Mouse (Mus musculus) MEL (cell line): ENCODE data around the gene Rbm15. TPM values are rescaled to one million over a fixed set of nuclear protein-coding genes. Genes with fewer than 3 reads are reported as not detected.

Source experiments
- DNase-seq: peaks from one replicate; pipeline ENCODE4 v3.0.0; 2011; ENCODE audit warnings: low read depth, low spot score
- H3K27ac ChIP-seq: 2 replicates; pipeline ENCODE4 v1.5.1; 2012; ENCODE audit warnings: low read depth, mild to moderate bottlenecking, control low read depth, low read length, moderate library complexity; ENCODE audit not compliant: control insufficient read depth
- H3K27me3 ChIP-seq, 2 experiments: fragments of 150-350 bp in 1 of 2; sonication (generic) in 1 of 2; 2 replicates each; pipeline ENCODE4 v1.6.1; 2012; ENCODE audit warnings: low read length in 2 of 2, mild to moderate bottlenecking in 2 of 2, improper control_type of control experiment in 1 of 2, moderate library complexity in 1 of 2; ENCODE audit not compliant: insufficient read depth in 2 of 2, control insufficient read depth in 1 of 2
- H3K36me3 ChIP-seq, 2 experiments: 2 replicates each; pipeline ENCODE4 v1.6.1; 2012 to 2014; ENCODE audit warnings: low read length in 2 of 2, improper control_type of control experiment in 1 of 2, inconsistent platforms in 1 of 2, mild to moderate bottlenecking in 1 of 2; ENCODE audit not compliant: insufficient read depth in 2 of 2, control insufficient read depth in 1 of 2
- H3K4me1 ChIP-seq, 2 experiments: fragments of 150-350 bp in 1 of 2; sonication (generic) in 1 of 2; 2 replicates each; pipeline ENCODE4 v1.6.1; 2012; ENCODE audit warnings: low read length in 2 of 2, improper control_type of control experiment in 1 of 2, mild to moderate bottlenecking in 1 of 2; ENCODE audit not compliant: insufficient read depth in 2 of 2, control insufficient read depth in 1 of 2
- H3K4me3 ChIP-seq, 2 experiments: fragments of 150-350 bp in 1 of 2; sonication (generic) in 1 of 2; 2 replicates each; pipeline ENCODE4 v1.5.1; 2012; ENCODE audit warnings: low read depth in 2 of 2, low read length in 2 of 2, mild to moderate bottlenecking in 2 of 2, moderate library complexity in 2 of 2, control low read depth in 1 of 2, improper control_type of control experiment in 1 of 2; ENCODE audit not compliant: control insufficient read depth in 1 of 2, insufficient read depth in 1 of 2
- H3K79me2 ChIP-seq: 2 replicates; pipeline ENCODE4 v1.6.1; 2012; ENCODE audit warnings: mild to moderate bottlenecking, low read length, moderate library complexity; ENCODE audit not compliant: control insufficient read depth, poor library complexity, insufficient read depth
- H3K9ac ChIP-seq: 2 replicates; pipeline ENCODE4 v1.6.1; 2012; ENCODE audit warnings: low read depth, mild to moderate bottlenecking, control low read depth, low read length, moderate library complexity; ENCODE audit not compliant: control insufficient read depth, poor library complexity, severe bottlenecking
- H3K9me3 ChIP-seq: fragments of 150-350 bp; sonication (generic); replicated peaks from 2 replicates; pipeline ENCODE4 v1.6.1; 2012; ENCODE audit warnings: mild to moderate bottlenecking, low read length, improper control_type of control experiment, moderate library complexity; ENCODE audit not compliant: insufficient read depth
- CHD1 ChIP-seq: IDR thresholded peaks from 2 replicates; pipeline ENCODE4 v1.6.1; 2012; ENCODE audit warnings: low read depth, mild to moderate bottlenecking, inconsistent platforms, low read length, improper control_type of control experiment
- ELF1 ChIP-seq: IDR thresholded peaks from 2 replicates; pipeline ENCODE4 v1.6.1; 2014; ENCODE audit warnings: low read depth, mild to moderate bottlenecking, inconsistent platforms, low read length, improper control_type of control experiment, moderate library complexity
- GABPA ChIP-seq: IDR thresholded peaks from 2 replicates; pipeline ENCODE4 v1.6.1; 2012; ENCODE audit warnings: low read depth, mild to moderate bottlenecking, inconsistent platforms, low read length, improper control_type of control experiment, moderate library complexity
- HCFC1 ChIP-seq: IDR thresholded peaks from 2 replicates; pipeline ENCODE4 v1.6.1; 2012; ENCODE audit warnings: low read depth, mild to moderate bottlenecking, inconsistent platforms, low read length, improper control_type of control experiment, moderate library complexity
- JUND ChIP-seq: IDR thresholded peaks from 2 replicates; pipeline ENCODE4 v1.6.1; 2011; ENCODE audit warnings: low read depth, mild to moderate bottlenecking, improper control_type of control experiment, low read length
- KAT2A ChIP-seq: conservative IDR thresholded peaks from 2 replicates; pipeline ENCODE4 v1.6.1; 2012; ENCODE audit warnings: low read depth, low read length, improper control_type of control experiment, inconsistent platforms
- MAX ChIP-seq: IDR thresholded peaks from 2 replicates; pipeline ENCODE4 v1.6.1; 2011; ENCODE audit warnings: low read length, improper control_type of control experiment
- MAZ ChIP-seq: IDR thresholded peaks from 2 replicates; pipeline ENCODE4 v1.6.1; 2012; ENCODE audit warnings: low read depth, mild to moderate bottlenecking, inconsistent platforms, low read length, improper control_type of control experiment
- MYB ChIP-seq: IDR thresholded peaks from 2 replicates; pipeline ENCODE4 v1.6.1; 2011; ENCODE audit warnings: mild to moderate bottlenecking, low read depth, low read length, improper control_type of control experiment
- NELFE ChIP-seq: IDR thresholded peaks from 2 replicates; pipeline ENCODE4 v1.6.1; 2011; ENCODE audit warnings: low read depth, low read length, improper control_type of control experiment
- NRF1 ChIP-seq: IDR thresholded peaks from 2 replicates; pipeline ENCODE4 v1.6.1; 2014; ENCODE audit warnings: low read depth, mild to moderate bottlenecking, inconsistent platforms, low read length, improper control_type of control experiment, moderate library complexity; ENCODE audit not compliant: poor library complexity, insufficient read depth, severe bottlenecking
- POLR2A ChIP-seq, 2 experiments: IDR thresholded peaks; 2 replicates each; pipeline ENCODE4 v1.6.1; 2011 to 2012; ENCODE audit warnings: low read length in 2 of 2, mild to moderate bottlenecking in 2 of 2, control low read depth in 1 of 2, improper control_type of control experiment in 1 of 2, low read depth in 1 of 2, moderate library complexity in 1 of 2; ENCODE audit not compliant: control insufficient read depth in 1 of 2, insufficient read depth in 1 of 2, poor library complexity in 1 of 2
- POLR2AphosphoS2 ChIP-seq: IDR thresholded peaks from 2 replicates; pipeline ENCODE4 v1.6.1; 2011; ENCODE audit warnings: low read length, improper control_type of control experiment
- SIN3A ChIP-seq: IDR thresholded peaks from 2 replicates; pipeline ENCODE4 v1.6.1; 2012; ENCODE audit warnings: low read length, improper control_type of control experiment, inconsistent platforms
- SMC3 ChIP-seq: IDR thresholded peaks from 2 replicates; pipeline ENCODE4 v1.6.1; 2011; ENCODE audit warnings: low read depth, low read length, improper control_type of control experiment
- TBP ChIP-seq: IDR thresholded peaks from 2 replicates; pipeline ENCODE4 v1.8.0; 2011; ENCODE audit warnings: low read depth, low read length, improper control_type of control experiment
- TCF12 ChIP-seq: IDR thresholded peaks from 2 replicates; pipeline ENCODE4 v1.6.1; 2014; ENCODE audit warnings: low read depth, mild to moderate bottlenecking, inconsistent platforms, low read length, improper control_type of control experiment, moderate library complexity
- USF1 ChIP-seq: IDR thresholded peaks from 2 replicates; pipeline ENCODE4 v1.6.1; 2014; ENCODE audit warnings: low read depth, mild to moderate bottlenecking, inconsistent platforms, low read length, improper control_type of control experiment, moderate library complexity
- USF2 ChIP-seq, 2 experiments: IDR thresholded peaks; 2 replicates each; pipeline ENCODE4 v1.6.1; 2011 to 2012; ENCODE audit warnings: improper control_type of control experiment in 2 of 2, low read length in 2 of 2, borderline replicate concordance in 1 of 2, inconsistent platforms in 1 of 2, low read depth in 1 of 2, mild to moderate bottlenecking in 1 of 2; ENCODE audit not compliant: insufficient read depth in 1 of 2
- ZC3H11A ChIP-seq: IDR thresholded peaks from 2 replicates; pipeline ENCODE4 v1.6.1; 2012; ENCODE audit warnings: low read depth, mild to moderate bottlenecking, inconsistent platforms, low read length, improper control_type of control experiment
- polyA plus RNA-seq, 2 experiments: library from polyadenylated mRNA; stranded (reverse) in 1 of 2; unstranded in 1 of 2; fragments of >175 nt in 1 of 2; fragments of >200 nt in 1 of 2; gene quantifications; 2 replicates each; pipeline versions ENCODE4 v1.2.1 to v1.2.4; 2012; ENCODE audit warnings: low replicate concordance in 2 of 2, low read depth in 1 of 2; ENCODE audit not compliant: insufficient read length in 2 of 2, insufficient read depth in 1 of 2, missing spikeins in 1 of 2
- total RNA-seq: library from RNA; depleted of rRNA; stranded (reverse); fragments of 300-350 nt; gene quantifications from 2 replicates; pipeline ENCODE4 v1.2.3, GENCODE M21; 2012

The Rbm15 gene
- total and polyA plus RNA-seq, 3 experiments: 18.1 to 29.4 TPM; not detected in 1

- Histone ChIP-seq H3K36me3 (no peaks in the 10 kb centered on the region), H3K4me3 (no peak overlapping the region), H3K79me2 (no peaks in the 10 kb centered on the region)
- TF ChIP-seq NRF1: no peak
- no peak for TF ChIP-seq MAZ
- TF ChIP-seq, all 39 proteins: peak for 0
- no peaks in the 10 kb centered on the region for H3K9me3 ChIP-seq
- H3K4me1 ChIP-seq: no peaks in the 10 kb centered on the region
- DNase-seq: no peak
- no peak overlapping the region for H3K9ac ChIP-seq
- peaks cover 9 to 14% of the 10 kb centered on the region in 2 experiments for H3K27me3 ChIP-seq
- no peak overlapping the region for H3K27ac ChIP-seq
Observed at GRCm38 (mm10) chr3:107367938-107368599, 34.6 kb upstream of the Rbm15 start.

DNA sequence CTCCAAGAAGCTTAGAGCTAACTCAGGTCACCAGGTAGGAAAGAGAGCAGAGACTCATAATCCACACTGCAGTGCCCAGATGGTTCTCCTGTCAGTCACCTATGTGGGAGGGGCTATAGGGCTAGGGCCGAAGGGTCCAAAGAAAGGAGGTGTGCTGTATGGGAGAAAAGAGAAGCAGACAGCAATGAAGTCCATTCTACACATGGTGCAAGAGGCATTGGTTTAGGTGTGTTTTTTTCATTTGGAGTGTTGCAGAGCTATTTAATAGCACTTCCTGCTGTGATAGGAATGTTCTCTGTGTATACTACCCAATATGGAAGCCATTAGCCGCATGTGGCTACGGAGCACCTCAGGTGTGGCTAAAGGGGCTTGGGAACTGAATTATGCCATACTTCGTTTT is 31.9 kb upstream of the Rbm15 start:
- TF ChIP-seq JUND: no peak
- TF ChIP-seq TCF12: no peak
- TF ChIP-seq POLR2AphosphoS2: no peak
- TF ChIP-seq SIN3A: no peak
- no peak for TF ChIP-seq USF1
- Histone ChIP-seq H3K4me1 (no peaks in the 10 kb centered on the region), H3K79me2 (no peaks in the 10 kb centered on the region), H3K27ac (no peak overlapping the region), H3K4me3 (no peak overlapping the region), H3K9me3 (no peaks in the 10 kb centered on the region), H3K9ac (no peak overlapping the region), H3K27me3 (peaks cover 8 to 17% of the 10 kb centered on the region in 2 experiments), H3K36me3 (no peaks in the 10 kb centered on the region)
- DNase-seq: no peak

- Histone ChIP-seq H3K9me3 (no peaks in the 10 kb centered on the region), H3K4me1 (no peaks in the 10 kb centered on the region), H3K4me3 (no peak overlapping the region), H3K36me3 (no peaks in the 10 kb centered on the region), H3K79me2 (no peaks in the 10 kb centered on the region)
- no peak for DNase-seq
- TF ChIP-seq POLR2A (IDR thresholded peaks at IDR 0.05; ENCODE audit: control insufficient read depth in 1 of 2, insufficient read depth in 1 of 2, low read depth in 1 of 2, low read length in 2 of 2, poor library complexity in 1 of 2) (no peak), ZC3H11A (no peak), MAX (no peak), ELF1 (no peak), USF2 (IDR thresholded peaks at IDR 0.05; ENCODE audit: borderline replicate concordance in 1 of 2, insufficient read depth in 1 of 2, low read depth in 1 of 2, low read length in 2 of 2) (no peak), JUND (no peak), NRF1 (no peak), POLR2AphosphoS2 (no peak), TBP (no peak), KAT2A (no peak), SMC3 (no peak), CHD1 (no peak), NELFE (no peak), MAZ (no peak), HCFC1 (no peak), GABPA (no peak), USF1 (no peak), MYB (no peak)
- TF ChIP-seq, all 39 proteins: peak for 0
- H3K27ac ChIP-seq: no peak overlapping the region
- no peak overlapping the region for H3K9ac ChIP-seq
- peaks cover 7 to 11% of the 10 kb centered on the region in 2 experiments for H3K27me3 ChIP-seq
Observed at GRCm38 (mm10) chr3:107363391-107363790, 29.9 kb upstream of the Rbm15 start.
